Mouse (Mus musculus) forebrain, embryonic 12.5 days (tissue): Measurements from ENCODE around the gene Adamts3. TPM values are rescaled to one million over a fixed set of nuclear protein-coding genes. Genes with fewer than 3 reads are reported as not detected.

Experiments used
- ATAC-seq: fragments of 200-750 bp; cut with Nextera tagmentation; 2 replicates; pipeline ENCODE4 v1.8.0; 2017; ENCODE audit warnings: moderate TSS enrichment; ENCODE audit not compliant: low FRiP score
- H3K27ac ChIP-seq: fragments of 300-500 bp; sonication (generic); 2 replicates; pipeline ENCODE4 v1.5.1; 2016; ENCODE audit warnings: mild to moderate bottlenecking
- H3K27me3 ChIP-seq: fragments of 300-500 bp; sonication (generic); 2 replicates; pipeline ENCODE4 v1.6.1; 2016; ENCODE audit warnings: mild to moderate bottlenecking
- H3K36me3 ChIP-seq: fragments of 300-500 bp; sonication (generic); replicated peaks from 2 replicates; pipeline ENCODE4 v1.6.1; 2016; ENCODE audit warnings: mild to moderate bottlenecking
- H3K4me1 ChIP-seq: fragments of 300-500 bp; sonication (generic); 2 replicates; pipeline ENCODE4 v1.6.1; 2016
- H3K4me2 ChIP-seq: fragments of 300-500 bp; sonication (generic); 2 replicates; pipeline ENCODE4 v1.6.1; 2016; ENCODE audit warnings: mild to moderate bottlenecking, moderate library complexity
- H3K4me3 ChIP-seq: fragments of 300-500 bp; sonication (generic); replicated peaks from 2 replicates; pipeline ENCODE4 v1.5.1; 2016; ENCODE audit warnings: mild to moderate bottlenecking
- H3K9ac ChIP-seq: fragments of 300-500 bp; sonication (generic); 2 replicates; pipeline ENCODE4 v1.6.1; 2016; ENCODE audit warnings: mild to moderate bottlenecking
- H3K9me3 ChIP-seq: fragments of 300-500 bp; sonication (generic); 2 replicates; pipeline ENCODE4 v1.6.1; 2016
- WGBS: fragments of 180-500 bp; shearing (Covaris S2); methylation state at CpG from one replicate; pipeline ENCODE4 v1.1.7; 2016; 5-methylcytosine and 5-hydroxymethylcytosine counted together
- polyA plus RNA-seq: library from polyadenylated mRNA; unstranded; fragments of >200 nt; fragmentation: Nextera tagmentation; extraction: Ambion mirVana; gene quantifications from 2 replicates; pipeline ENCODE4 v1.2.1, GENCODE M21; 2016

Adamts3 gene
- polyA plus RNA-seq, 1 experiment from 2014 or later: 4.4 TPM

DNA sequence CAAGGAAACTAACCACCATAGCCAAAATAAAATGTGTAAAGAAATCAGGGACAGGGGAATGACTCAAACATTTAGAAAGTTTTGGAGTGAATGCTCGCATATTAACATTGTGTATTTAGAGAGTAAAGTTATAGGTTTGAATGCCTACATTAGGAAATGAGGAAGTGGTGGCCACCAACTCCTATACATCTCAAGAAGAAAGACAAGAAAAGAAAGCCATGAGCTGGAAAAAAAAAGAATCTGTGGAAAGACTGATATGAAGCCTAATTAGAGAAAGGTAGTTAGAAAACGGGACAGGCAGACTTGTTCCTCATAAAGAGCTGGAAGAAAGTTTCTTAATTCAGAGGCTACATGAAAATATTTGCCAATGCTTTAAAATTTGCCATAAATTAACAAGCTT is 138.0 kb downstream of the Adamts3 start:
- no peak overlapping the region for H3K9ac ChIP-seq
- ATAC-seq: no peak
- no peak overlapping the region for H3K4me3 ChIP-seq
- H3K4me1 ChIP-seq: no peaks in the 10 kb centered on the region
- no peaks in the 10 kb centered on the region for H3K27me3 ChIP-seq
- no peaks in the 10 kb centered on the region for H3K36me3 ChIP-seq
- H3K27ac ChIP-seq: no peak overlapping the region
- H3K4me2 ChIP-seq: no peak overlapping the region
- no peaks in the 10 kb centered on the region for H3K9me3 ChIP-seq
- WGBS: 79% methylated on average over 2 of the region's 2 CpGs

DNA sequence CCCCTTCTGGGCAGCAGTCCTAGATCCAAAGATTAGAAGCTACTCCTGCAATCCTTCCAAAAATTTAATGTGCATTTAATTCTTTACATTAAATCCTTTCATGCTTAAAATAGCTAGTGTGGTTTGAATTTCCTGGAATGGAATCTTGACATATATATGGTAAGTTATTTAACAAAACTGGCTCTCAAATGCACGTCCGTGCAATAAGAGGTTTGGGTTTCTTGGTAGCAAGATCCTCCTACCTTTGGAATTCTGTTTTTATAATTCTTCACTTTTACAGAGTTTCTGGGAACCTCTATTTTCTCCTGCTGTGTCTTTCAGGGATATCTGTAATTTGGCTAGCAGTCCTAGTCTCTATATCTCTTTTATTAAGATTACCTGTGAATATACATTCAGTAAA is 148.4 kb downstream of the Adamts3 start:
- no peaks in the 10 kb centered on the region for H3K9me3 ChIP-seq
- H3K4me1 ChIP-seq: no peaks in the 10 kb centered on the region
- H3K4me3 ChIP-seq: no peak overlapping the region
- no peak overlapping the region for H3K27ac ChIP-seq
- no peak for ATAC-seq
- H3K4me2 ChIP-seq: no peak overlapping the region
- no peaks in the 10 kb centered on the region for H3K27me3 ChIP-seq
- 83% methylated on average over 2 of the region's 2 CpGs for WGBS
- no peaks in the 10 kb centered on the region for H3K36me3 ChIP-seq
- no peak overlapping the region for H3K9ac ChIP-seq

DNA sequence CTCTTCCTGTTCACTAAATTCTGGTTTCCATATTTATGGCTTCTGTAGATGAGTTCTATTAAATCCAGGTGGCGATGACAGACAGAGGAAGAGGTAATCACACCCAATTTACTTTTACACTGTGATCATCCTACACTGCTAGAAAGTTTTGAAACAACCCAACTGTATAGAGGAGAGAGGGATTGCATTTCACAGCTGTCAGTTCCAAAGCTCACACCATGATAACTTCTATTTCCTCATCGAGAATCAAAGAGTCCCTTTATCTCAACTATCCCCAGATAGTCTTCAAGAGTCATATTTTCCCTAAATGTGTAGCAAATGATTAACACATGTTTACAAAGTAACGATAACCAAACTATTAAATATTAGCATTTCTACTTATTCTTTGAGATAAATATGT is 152.7 kb downstream of the Adamts3 start:
- H3K4me1 ChIP-seq: no peaks in the 10 kb centered on the region
- no peak for ATAC-seq
- H3K9me3 ChIP-seq: 0 out of 2 replicates have a peak, but pooled peaks cover 9% of the 10 kb centered on the region
- H3K27ac ChIP-seq: no peak overlapping the region
- no peaks in the 10 kb centered on the region for H3K27me3 ChIP-seq
- no peak overlapping the region for H3K9ac ChIP-seq
- 92% methylated on average over 3 of the region's 3 CpGs for WGBS
- H3K4me2 ChIP-seq: no peak overlapping the region
- H3K4me3 ChIP-seq: no peak overlapping the region
- H3K36me3 ChIP-seq: no peaks in the 10 kb centered on the region

DNA sequence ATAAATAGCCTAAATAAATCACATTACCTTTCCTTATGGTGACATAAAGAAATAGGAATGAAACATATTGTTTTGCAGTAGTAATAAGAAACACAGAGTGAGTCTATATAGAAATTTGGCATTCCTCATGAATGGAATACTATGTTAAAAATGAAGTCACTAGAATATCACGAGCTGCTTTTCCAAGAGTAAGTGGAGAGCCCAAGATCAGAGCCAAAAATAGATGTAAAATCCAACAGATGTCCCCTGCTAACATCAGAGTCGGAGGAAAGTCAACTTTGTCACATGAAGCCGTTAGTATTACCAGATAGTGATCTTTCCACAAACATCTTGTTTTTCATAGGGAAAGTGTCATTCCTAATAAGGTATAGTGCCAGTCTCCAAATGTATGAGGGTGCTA is 155.0 kb downstream of the Adamts3 start:
- no peak overlapping the region for H3K27ac ChIP-seq
- no peaks in the 10 kb centered on the region for H3K36me3 ChIP-seq
- WGBS: 89% methylated on average over 3 of the region's 3 CpGs
- H3K9ac ChIP-seq: no peak overlapping the region
- H3K4me2 ChIP-seq: no peak overlapping the region
- H3K4me3 ChIP-seq: no peak overlapping the region
- 0 out of 2 replicates have a peak, but pooled peaks cover 9% of the 10 kb centered on the region for H3K9me3 ChIP-seq
- ATAC-seq: no peak
- no peaks in the 10 kb centered on the region for H3K27me3 ChIP-seq
- H3K4me1 ChIP-seq: no peaks in the 10 kb centered on the region

DNA sequence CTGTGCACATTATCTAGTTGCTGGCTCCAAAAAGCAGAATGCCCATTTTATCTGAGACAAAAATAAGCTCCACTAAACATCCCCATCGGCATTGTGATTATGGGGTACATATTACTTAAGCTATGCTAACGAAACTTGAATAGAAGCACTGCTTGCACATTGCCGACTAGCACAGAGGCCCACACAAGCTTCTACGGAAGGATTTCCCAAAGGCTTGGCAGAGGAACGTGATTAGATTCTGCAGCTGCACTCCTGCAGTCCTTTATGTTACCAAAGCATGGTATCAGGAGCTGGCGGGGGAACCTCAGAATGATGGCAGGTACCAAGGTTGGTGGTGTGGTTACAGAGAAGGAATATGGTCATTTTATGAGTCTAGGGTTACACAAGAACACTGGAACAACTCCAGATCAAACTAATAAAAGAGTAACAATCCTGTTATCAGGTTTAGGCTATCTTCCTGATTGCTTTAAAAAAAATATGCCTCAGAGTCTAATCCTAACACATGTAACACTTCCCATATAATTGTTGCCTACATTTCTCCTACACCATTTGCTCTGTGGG is 155.6 kb downstream of the Adamts3 start:
- H3K27ac ChIP-seq: no peak overlapping the region
- H3K27me3 ChIP-seq: no peaks in the 10 kb centered on the region
- no peak for ATAC-seq
- H3K9ac ChIP-seq: no peak overlapping the region
- 80% methylated on average over 6 of the region's 6 CpGs for WGBS
- H3K36me3 ChIP-seq: no peaks in the 10 kb centered on the region
- H3K4me3 ChIP-seq: no peak overlapping the region
- H3K4me1 ChIP-seq: no peaks in the 10 kb centered on the region
- H3K9me3 ChIP-seq: 0 out of 2 replicates have a peak, but pooled peaks cover 9% of the 10 kb centered on the region
- no peak overlapping the region for H3K4me2 ChIP-seq

DNA sequence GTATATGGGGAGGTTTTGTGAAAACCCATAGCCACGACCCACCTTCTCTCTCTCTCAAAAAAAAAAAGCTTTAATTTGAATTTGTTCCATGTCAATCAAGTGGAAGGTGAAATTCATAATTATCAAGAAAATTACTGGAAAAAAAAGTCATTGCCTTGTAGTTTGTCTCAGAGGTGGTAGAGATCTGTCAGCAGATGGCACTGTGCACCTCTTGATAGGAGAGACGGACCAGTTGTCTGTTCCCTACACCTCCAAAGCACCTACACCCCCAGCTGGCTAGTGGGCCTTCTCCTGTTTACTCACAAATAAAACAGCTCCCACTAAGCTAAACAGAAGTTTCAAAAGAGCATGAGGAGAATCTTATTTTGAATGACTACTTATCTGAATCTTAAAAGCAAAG is 168.6 kb downstream of the Adamts3 start:
- Histone ChIP-seq H3K9me3 (no peaks in the 10 kb centered on the region), H3K4me1 (no peaks in the 10 kb centered on the region), H3K9ac (no peak overlapping the region), H3K27ac (no peak overlapping the region), H3K4me3 (no peak overlapping the region), H3K36me3 (no peaks in the 10 kb centered on the region), H3K27me3 (no peaks in the 10 kb centered on the region), H3K4me2 (no peak overlapping the region)
- WGBS: 70% methylated on average over 2 of the region's 2 CpGs
- no peak for ATAC-seq

DNA sequence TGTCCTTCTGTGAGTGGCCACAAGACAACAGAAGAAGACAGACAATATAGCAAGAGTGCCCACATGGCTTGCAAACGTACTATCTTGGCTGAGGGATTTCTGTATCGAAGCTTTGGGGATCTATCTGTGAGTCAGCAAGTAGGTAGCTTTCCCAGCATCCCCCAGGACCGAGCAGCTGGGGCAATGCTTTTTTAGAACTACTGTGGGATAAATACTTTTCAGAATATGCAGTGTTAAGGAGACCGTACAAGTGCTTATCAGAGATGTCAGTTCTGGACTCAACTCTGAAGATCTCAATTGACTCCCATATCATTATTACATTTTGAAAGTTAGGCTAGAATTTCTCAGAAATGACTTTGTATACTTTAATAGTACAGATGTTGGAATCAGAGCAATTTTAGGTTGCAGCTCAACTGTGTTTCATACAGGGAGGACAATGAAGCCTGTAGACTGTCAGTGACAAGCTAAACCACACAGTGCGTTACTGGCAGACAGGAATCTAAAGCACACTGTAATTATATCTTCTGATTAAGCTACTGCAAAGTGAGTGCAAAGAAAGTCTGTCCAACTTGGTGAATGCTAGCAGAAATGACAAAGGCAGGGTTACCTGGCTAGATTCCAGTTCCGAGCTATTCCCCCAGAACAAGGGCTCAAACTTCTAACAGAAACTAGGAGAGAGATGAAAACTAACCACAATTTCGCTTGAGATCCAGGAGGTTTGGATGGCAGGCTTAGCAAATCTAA is 171.8 kb downstream of the Adamts3 start:
- Histone ChIP-seq H3K9me3 (no peaks in the 10 kb centered on the region), H3K27ac (0 out of 2 replicates have a peak overlapping the region, but pooled peaks have one; percentile 25), H3K36me3 (no peaks in the 10 kb centered on the region), H3K27me3 (no peaks in the 10 kb centered on the region), H3K4me3 (no peak overlapping the region), H3K9ac (no peak overlapping the region), H3K4me2 (no peak overlapping the region), H3K4me1 (no peaks in the 10 kb centered on the region)
- 80% methylated on average over 7 of the region's 7 CpGs for WGBS
- ATAC-seq: no peak

DNA sequence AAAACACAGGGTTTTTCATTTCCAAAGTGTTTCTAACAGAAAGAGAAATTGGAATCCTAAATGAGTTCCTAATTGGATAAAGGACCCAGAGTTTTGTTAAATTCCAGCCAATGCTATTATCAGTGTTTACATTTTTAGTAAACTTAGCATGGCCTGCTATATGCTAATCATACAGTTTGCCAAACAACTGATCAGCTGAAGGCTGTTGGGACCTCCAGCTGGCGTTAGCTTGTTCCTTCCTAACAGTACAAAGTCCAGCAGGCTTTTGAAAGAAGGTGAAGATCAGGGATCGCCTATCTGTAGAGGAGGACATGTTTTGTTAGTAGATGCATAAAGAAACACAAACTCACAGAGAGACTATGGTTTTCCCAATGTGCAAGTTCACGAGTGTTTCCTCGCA is 173.7 kb downstream of the Adamts3 start:
- H3K36me3 ChIP-seq: no peaks in the 10 kb centered on the region; the same call in 1 of the 2 replicates

DNA sequence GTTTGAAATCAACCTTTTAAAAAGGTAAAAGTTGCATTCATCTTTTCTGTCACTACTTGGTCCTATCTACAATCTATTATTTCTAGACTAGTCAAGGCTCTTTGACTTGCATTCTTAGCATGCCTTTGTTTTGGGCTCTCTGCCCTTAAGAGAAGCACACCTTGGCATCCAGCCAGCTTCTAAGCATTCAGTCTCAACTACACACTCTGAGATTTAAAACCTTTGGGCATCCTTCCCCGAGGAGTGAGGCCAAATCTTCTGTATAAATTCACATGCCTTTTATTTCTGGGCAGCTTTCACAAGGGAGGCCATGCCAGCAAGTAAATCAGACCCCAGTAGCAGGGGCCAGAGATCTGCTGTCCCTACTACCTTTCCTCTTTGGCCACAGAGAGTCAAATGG is 178.9 kb downstream of the Adamts3 start:
- Histone ChIP-seq H3K4me1 (peaks cover 8% of the 10 kb centered on the region; the same call in 1 of the 2 replicates), H3K4me2 (no peak overlapping the region), H3K27me3 (no peaks in the 10 kb centered on the region), H3K36me3 (no peaks in the 10 kb centered on the region; the same call in 1 of the 2 replicates), H3K9ac (no peak overlapping the region), H3K4me3 (no peak overlapping the region), H3K9me3 (no peaks in the 10 kb centered on the region), H3K27ac (peak overlapping the region; percentile 15; the same call in 1 of the 2 replicates)
- ATAC-seq: 0 out of 2 replicates have a peak, but pooled peaks have one; percentile 21
- 20% methylated on average over 1 of the region's 1 CpGs for WGBS

More for the DNA sequence above, 173.7 kb downstream of the Adamts3 start:
- Histone ChIP-seq H3K9ac (no peak overlapping the region), H3K4me1 (no peaks in the 10 kb centered on the region; the same call in 1 of the 2 replicates), H3K27ac (no peak overlapping the region), H3K4me3 (no peak overlapping the region), H3K9me3 (no peaks in the 10 kb centered on the region), H3K27me3 (no peaks in the 10 kb centered on the region), H3K4me2 (no peak overlapping the region)
- no peak for ATAC-seq
- 62% methylated on average over 4 of the region's 4 CpGs for WGBS

DNA sequence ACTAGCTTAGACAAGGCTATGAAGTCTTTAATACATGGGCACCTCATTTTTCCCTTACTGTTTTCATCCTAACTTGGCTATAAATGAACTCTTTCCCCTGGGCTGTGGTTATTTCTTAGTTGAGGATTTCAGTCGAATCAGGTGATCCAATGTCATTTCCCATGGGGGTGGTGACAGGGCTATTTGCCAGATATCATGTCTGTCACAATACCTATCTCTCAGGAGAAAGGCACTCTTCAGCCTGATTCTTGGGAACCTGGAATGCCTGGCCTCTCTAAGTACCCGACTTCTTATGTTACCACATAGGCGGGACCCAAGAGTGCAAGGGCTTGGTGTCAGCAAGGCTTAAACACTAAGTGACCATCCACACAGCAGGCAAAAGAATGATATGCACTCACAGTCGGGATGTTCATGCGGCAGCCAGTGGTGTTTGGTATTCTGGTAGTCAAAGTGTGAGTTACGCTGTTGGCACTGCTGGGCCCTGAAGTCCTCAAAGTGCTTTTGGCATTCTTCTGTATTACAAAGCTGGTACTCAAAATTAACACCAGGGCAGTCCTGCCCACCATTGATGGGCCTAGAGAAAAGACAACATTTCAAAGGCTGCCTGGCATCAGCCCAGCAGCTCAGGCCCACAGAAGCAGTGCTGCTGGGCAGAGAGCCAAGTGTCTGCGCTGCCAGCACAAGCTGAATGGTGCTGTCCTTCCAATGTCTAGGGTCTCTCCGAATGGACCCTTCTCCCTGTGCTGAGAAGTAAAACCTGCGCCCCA is 181.7 kb downstream of the Adamts3 start:
- peak overlapping the region; percentile 68; the same call in 1 of the 2 replicates for H3K27ac ChIP-seq

DNA sequence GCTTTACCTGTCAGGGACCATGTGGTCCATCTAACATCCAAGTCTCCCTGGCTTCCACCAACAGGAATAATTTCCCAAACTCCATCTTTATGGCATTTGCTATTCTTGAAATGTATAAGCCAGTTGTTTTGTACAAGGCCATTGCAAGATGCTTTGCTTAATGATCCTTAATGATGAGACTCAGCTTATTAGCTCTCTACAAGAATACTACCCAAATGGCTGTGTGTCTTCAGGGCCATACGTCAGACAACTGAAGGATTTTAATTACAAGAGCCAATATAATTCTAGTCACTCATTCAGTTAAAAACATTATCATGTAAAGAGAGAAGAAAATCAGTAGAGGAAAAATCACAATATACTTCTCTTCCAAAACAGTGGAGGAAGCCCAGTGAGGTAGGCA is 195.3 kb downstream of the Adamts3 start:
- no peak overlapping the region for H3K4me2 ChIP-seq
- H3K4me1 ChIP-seq: no peaks in the 10 kb centered on the region
- 82% methylated on average over 1 of the region's 1 CpGs for WGBS
- no peak overlapping the region for H3K4me3 ChIP-seq
- no peak overlapping the region for H3K9ac ChIP-seq
- no peak overlapping the region for H3K27ac ChIP-seq
- H3K9me3 ChIP-seq: no peaks in the 10 kb centered on the region
- no peak for ATAC-seq
- no peaks in the 10 kb centered on the region for H3K36me3 ChIP-seq
- H3K27me3 ChIP-seq: no peaks in the 10 kb centered on the region

More for the DNA sequence above, 181.7 kb downstream of the Adamts3 start:
- Histone ChIP-seq H3K4me3 (no peak overlapping the region), H3K4me1 (peaks cover 8% of the 10 kb centered on the region; the same call in 1 of the 2 replicates), H3K9me3 (no peaks in the 10 kb centered on the region), H3K9ac (no peak overlapping the region), H3K36me3 (no peaks in the 10 kb centered on the region; the same call in 1 of the 2 replicates), H3K27me3 (no peaks in the 10 kb centered on the region), H3K4me2 (peak overlapping the region; percentile 15; the same call in 1 of the 2 replicates)
- peak; percentile 91 for ATAC-seq
- WGBS: 51% methylated on average over 9 of the region's 9 CpGs

DNA sequence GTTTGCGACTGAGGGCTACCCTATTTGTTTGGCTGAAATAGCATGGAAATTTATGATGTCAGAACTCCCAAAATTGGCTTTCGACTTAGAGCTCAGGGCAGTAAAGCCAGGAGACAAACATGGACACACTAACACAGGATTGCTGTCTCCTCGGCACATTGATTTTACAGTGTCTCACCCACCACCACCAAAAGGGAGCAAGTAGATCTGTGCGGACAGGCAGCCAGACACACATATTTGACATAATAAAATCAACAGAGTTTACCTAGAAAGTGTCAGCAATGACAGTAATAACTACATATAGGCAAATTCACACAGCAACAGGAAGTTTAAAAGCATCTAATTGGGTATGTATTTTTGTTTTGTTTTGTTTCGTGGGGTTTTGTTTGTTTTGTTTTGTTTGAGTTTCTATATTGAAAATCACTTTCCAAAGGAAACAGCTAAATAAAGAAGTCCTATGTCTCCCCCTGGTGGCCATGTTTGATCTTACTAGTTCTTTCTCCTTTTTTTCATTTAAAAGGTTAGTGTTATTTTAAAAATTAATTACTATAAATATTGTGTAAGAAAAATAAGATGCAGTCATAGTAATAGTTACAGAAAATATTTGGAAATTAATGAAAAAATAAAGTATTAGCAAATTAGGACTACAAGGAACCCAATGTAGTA is 203.1 kb downstream of the Adamts3 start:
- H3K4me2 ChIP-seq: no peak overlapping the region
- 0 out of 2 replicates have a peak, but pooled peaks have one; percentile 9 for ATAC-seq
- H3K36me3 ChIP-seq: no peaks in the 10 kb centered on the region
- no peak overlapping the region for H3K4me3 ChIP-seq
- H3K27ac ChIP-seq: no peak overlapping the region
- no peaks in the 10 kb centered on the region for H3K9me3 ChIP-seq
- H3K4me1 ChIP-seq: no peaks in the 10 kb centered on the region
- WGBS: 66% methylated on average over 5 of the region's 5 CpGs
- no peaks in the 10 kb centered on the region for H3K27me3 ChIP-seq
- H3K9ac ChIP-seq: no peak overlapping the region
